ENCODE assay signal across 22 mouse cellular contexts in genomic region chr4:95736674-95737073, GRCm38 (mm10).
DNase-seq lines count a peak whose midpoint lies in the region; ATAC-seq lines count a peak whose summit lies in the region.
"Had no signal": no experiment of that assay in that cellular context is flagged by ENCODE, and none has a peak within 500 bp of the region (broad histone marks: within the 10 kb centered on the region; RNA-seq: fewer than 3 reads in every experiment).

No protein-coding gene starts in this region.

- H3K4me3 ChIP-seq in heart, embryonic 11.5 days (ENCODE audit: low read depth, low read length) = no peak overlapping the region
- no peak overlapping the region for H3K4me3 ChIP-seq in intestine, embryonic 16.5 days (ENCODE audit: low read length)
- no peak overlapping the region for H3K4me3 ChIP-seq in intestine, embryonic 15.5 days (replicated peaks)
- no peak overlapping the region for H3K4me3 ChIP-seq in kidney, embryonic 15.5 days (replicated peaks)
- H3K4me3 ChIP-seq: embryonic facial prominence, embryonic 10.5 days; embryonic facial prominence, embryonic 12.5 days; forebrain, embryonic 13.5 days; forebrain, embryonic 15.5 days had no signal

- H3K27me3 ChIP-seq in heart, embryonic 11.5 days (ENCODE audit: control insufficient read depth, insufficient read depth, low read length) = no peaks in the 10 kb centered on the region
- H3K27me3 ChIP-seq in intestine, embryonic 16.5 days (replicated peaks; ENCODE audit: control insufficient read depth, insufficient read depth, low read length) = no peaks in the 10 kb centered on the region
- no peaks in the 10 kb centered on the region for H3K27me3 ChIP-seq in intestine, embryonic 15.5 days (replicated peaks)
- no peaks in the 10 kb centered on the region for H3K27me3 ChIP-seq in kidney, embryonic 15.5 days
- H3K27me3 ChIP-seq: embryonic facial prominence, embryonic 12.5 days; forebrain, embryonic 13.5 days; forebrain, embryonic 15.5 days; Patski had no signal

- 0 out of 2 replicates have a peak overlapping the region, but pooled peaks have one; percentile 4 for H3K27ac ChIP-seq in heart, embryonic 11.5 days (ENCODE audit: low read depth, low read length)
- peak overlapping the region; percentile 51; the same call in 1 of the 2 replicates for H3K27ac ChIP-seq in intestine, embryonic 16.5 days (ENCODE audit: low read length)
- no peak overlapping the region for H3K27ac ChIP-seq in intestine, embryonic 15.5 days
- H3K27ac ChIP-seq in kidney, embryonic 15.5 days = peak overlapping the region; percentile 42; the same call in 1 of the 2 replicates
- H3K27ac ChIP-seq: embryonic facial prominence, embryonic 10.5 days; embryonic facial prominence, embryonic 12.5 days; forebrain, embryonic 13.5 days; forebrain, embryonic 15.5 days had no signal

- H3K9ac ChIP-seq in heart, embryonic 11.5 days (ENCODE audit: low read depth, low read length) = no peak overlapping the region
- no peak overlapping the region for H3K9ac ChIP-seq in intestine, embryonic 16.5 days (ENCODE audit: low read depth, low read length)
- H3K9ac ChIP-seq in intestine, embryonic 15.5 days = no peak overlapping the region
- H3K9ac ChIP-seq in kidney, embryonic 15.5 days = no peak overlapping the region
- H3K9ac ChIP-seq: embryonic facial prominence, embryonic 12.5 days; forebrain, embryonic 13.5 days; forebrain, embryonic 15.5 days had no signal

- no peak for DNase-seq in heart, postnatal 4 days
- no peak for DNase-seq in kidney, postnatal 14 days
- no peak for DNase-seq in urinary bladder, postnatal 10 days (ENCODE audit: low spot score)
- DNase-seq: adrenal gland, adult 8-10 months; adrenal gland, postnatal 14 days; adrenal gland, postnatal 36 days; cerebellum, adult 11-12 months; cerebellum, adult 2 months; cerebellum, adult 9-10 months; cerebellum, postnatal 10 days; cerebellum, postnatal 25 days had no signal

- no peak for ATAC-seq in heart, embryonic 11.5 days (replicated peaks; ENCODE audit: insufficient number of reproducible peaks, low FRiP score, low TSS enrichment)
- ATAC-seq in intestine, embryonic 16.5 days = no peak
- no peak for ATAC-seq in intestine, embryonic 15.5 days
- ATAC-seq in kidney, embryonic 15.5 days (replicated peaks; ENCODE audit: low FRiP score) = no peak
- ATAC-seq: activated CD4-positive, CD25-positive, alpha-beta regulatory T cell, adult 4 months; forebrain, embryonic 13.5 days; forebrain, embryonic 15.5 days had no signal

- WGBS in heart, embryonic 11.5 days (ENCODE audit: insufficient replicate concordance) = 25% methylated on average over 2 of the region's 2 CpGs
- 60% methylated on average over 2 of the region's 2 CpGs for WGBS in intestine, embryonic 16.5 days
- WGBS in intestine, embryonic 15.5 days = 56% methylated on average over 2 of the region's 2 CpGs
- 42% methylated on average over 2 of the region's 2 CpGs for WGBS in kidney, embryonic 15.5 days

- peaks cover 27% of the 10 kb centered on the region for H3K4me1 ChIP-seq in heart, embryonic 11.5 days (ENCODE audit: control insufficient read depth, insufficient read depth, low read length)
- H3K4me1 ChIP-seq in intestine, embryonic 16.5 days (ENCODE audit: control insufficient read depth, insufficient read depth, low read length) = peaks cover 23% of the 10 kb centered on the region
- peaks cover 24% of the 10 kb centered on the region for H3K4me1 ChIP-seq in intestine, embryonic 15.5 days (replicated peaks)
- H3K4me1 ChIP-seq in kidney, embryonic 15.5 days = peaks cover 35% of the 10 kb centered on the region

- H3K36me3 ChIP-seq in heart, embryonic 11.5 days (ENCODE audit: control insufficient read depth, insufficient read depth, low read length) = no peaks in the 10 kb centered on the region
- no peaks in the 10 kb centered on the region for H3K36me3 ChIP-seq in intestine, embryonic 16.5 days (ENCODE audit: control insufficient read depth, insufficient read depth, low read length)
- no peaks in the 10 kb centered on the region for H3K36me3 ChIP-seq in intestine, embryonic 15.5 days
- no peaks in the 10 kb centered on the region for H3K36me3 ChIP-seq in kidney, embryonic 15.5 days
- H3K36me3 ChIP-seq: embryonic facial prominence, embryonic 10.5 days; embryonic facial prominence, embryonic 12.5 days; forebrain, embryonic 15.5 days; G1E had no signal

- H3K4me2 ChIP-seq in heart, embryonic 11.5 days = no peak overlapping the region
- H3K4me2 ChIP-seq in intestine, embryonic 16.5 days (ENCODE audit: low read depth, low read length) = no peak overlapping the region
- no peak overlapping the region for H3K4me2 ChIP-seq in intestine, embryonic 15.5 days (replicated peaks)
- no peak overlapping the region for H3K4me2 ChIP-seq in kidney, embryonic 15.5 days
- H3K4me2 ChIP-seq: embryonic facial prominence, embryonic 12.5 days; forebrain, embryonic 13.5 days; forebrain, embryonic 15.5 days had no signal

- no peaks in the 10 kb centered on the region for H3K9me3 ChIP-seq in heart, embryonic 11.5 days (replicated peaks; ENCODE audit: control insufficient read depth, low read length)
- no peaks in the 10 kb centered on the region for H3K9me3 ChIP-seq in intestine, embryonic 16.5 days (ENCODE audit: control insufficient read depth, low read length)
- no peaks in the 10 kb centered on the region for H3K9me3 ChIP-seq in intestine, embryonic 15.5 days
- H3K9me3 ChIP-seq in kidney, embryonic 15.5 days (replicated peaks) = no peaks in the 10 kb centered on the region
- H3K9me3 ChIP-seq: embryonic facial prominence, embryonic 10.5 days; embryonic facial prominence, embryonic 12.5 days; forebrain, embryonic 13.5 days; forebrain, embryonic 15.5 days; G1E had no signal
